In genomic region chr11:77926666-77927065, GRCm38 (mm10) we compare ENCODE assay signal across 24 mouse cellular contexts. TPM values are rescaled to one million over a fixed set of nuclear protein-coding genes. Genes with fewer than 3 reads are reported as not detected.
DNase-seq lines count a peak whose midpoint lies in the region; ATAC-seq lines count a peak whose summit lies in the region.
"Had no signal": no experiment of that assay in that cellular context is flagged by ENCODE, and none has a peak within 500 bp of the region (broad histone marks: within the 10 kb centered on the region; RNA-seq: fewer than 3 reads in every experiment).

No protein-coding gene starts in this region.

- H3K36me3 ChIP-seq in hindbrain, embryonic 12.5 days = no peaks in the 10 kb centered on the region
- H3K36me3 ChIP-seq in hindbrain, embryonic 10.5 days = no peaks in the 10 kb centered on the region
- no peaks in the 10 kb centered on the region for H3K36me3 ChIP-seq in neural tube, embryonic 12.5 days
- no peaks in the 10 kb centered on the region for H3K36me3 ChIP-seq in hindbrain, embryonic 15.5 days
- no peaks in the 10 kb centered on the region for H3K36me3 ChIP-seq in neural tube, embryonic 15.5 days
- H3K36me3 ChIP-seq: embryonic facial prominence, embryonic 12.5 days; heart, embryonic 15.5 days; intestine, embryonic 15.5 days had no signal

- peak overlapping the region; percentile 77 for H3K27ac ChIP-seq in hindbrain, embryonic 12.5 days
- no peak overlapping the region for H3K27ac ChIP-seq in hindbrain, embryonic 10.5 days
- H3K27ac ChIP-seq in neural tube, embryonic 12.5 days = no peak overlapping the region
- peak overlapping the region; percentile 13; the same call in 1 of the 2 replicates for H3K27ac ChIP-seq in hindbrain, embryonic 15.5 days (replicated peaks)
- H3K27ac ChIP-seq in neural tube, embryonic 15.5 days (replicated peaks) = peak overlapping the region; percentile 48
- H3K27ac ChIP-seq: embryonic facial prominence, embryonic 12.5 days; gastrocnemius, adult 2 months; heart, embryonic 15.5 days; intestine, embryonic 15.5 days; layer of hippocampus, adult 2 months; stomach, postnatal 0 days had no signal

- ATAC-seq in hindbrain, embryonic 12.5 days (ENCODE audit: low FRiP score) = no peak
- ATAC-seq in neural tube, embryonic 12.5 days (ENCODE audit: low FRiP score, low read depth) = no peak
- no peak for ATAC-seq in hindbrain, embryonic 15.5 days (ENCODE audit: low FRiP score, low read depth)
- ATAC-seq in neural tube, embryonic 15.5 days (ENCODE audit: low FRiP score) = no peak
- ATAC-seq: intestine, embryonic 15.5 days; liver, postnatal 0 days; lung, postnatal 0 days had no signal

- H3K4me1 ChIP-seq in hindbrain, embryonic 12.5 days = peaks cover 46% of the 10 kb centered on the region
- H3K4me1 ChIP-seq in hindbrain, embryonic 10.5 days (replicated peaks) = peaks cover 60% of the 10 kb centered on the region
- peaks cover 42% of the 10 kb centered on the region for H3K4me1 ChIP-seq in neural tube, embryonic 12.5 days
- peaks cover 47% of the 10 kb centered on the region for H3K4me1 ChIP-seq in hindbrain, embryonic 15.5 days (replicated peaks)
- H3K4me1 ChIP-seq in neural tube, embryonic 15.5 days = peaks cover 50% of the 10 kb centered on the region

- 19% methylated on average over 9 of the region's 9 CpGs for WGBS in hindbrain, embryonic 12.5 days
- 22% methylated on average over 9 of the region's 9 CpGs for WGBS in hindbrain, embryonic 10.5 days
- WGBS in neural tube, embryonic 12.5 days = 8% methylated on average over 9 of the region's 9 CpGs
- WGBS in hindbrain, embryonic 15.5 days = 23% methylated on average over 9 of the region's 9 CpGs
- WGBS in neural tube, embryonic 15.5 days = 12% methylated on average over 9 of the region's 9 CpGs

- H3K9me3 ChIP-seq in hindbrain, embryonic 12.5 days (replicated peaks) = no peaks in the 10 kb centered on the region
- H3K9me3 ChIP-seq in hindbrain, embryonic 10.5 days = no peaks in the 10 kb centered on the region
- no peaks in the 10 kb centered on the region for H3K9me3 ChIP-seq in neural tube, embryonic 12.5 days
- H3K9me3 ChIP-seq in hindbrain, embryonic 15.5 days = no peaks in the 10 kb centered on the region
- no peaks in the 10 kb centered on the region for H3K9me3 ChIP-seq in neural tube, embryonic 15.5 days (replicated peaks)
- H3K9me3 ChIP-seq: embryonic facial prominence, embryonic 12.5 days; heart, embryonic 15.5 days; intestine, embryonic 15.5 days had no signal

- H3K4me3 ChIP-seq in hindbrain, embryonic 12.5 days = no peak overlapping the region
- no peak overlapping the region for H3K4me3 ChIP-seq in hindbrain, embryonic 10.5 days
- no peak overlapping the region for H3K4me3 ChIP-seq in neural tube, embryonic 12.5 days
- no peak overlapping the region for H3K4me3 ChIP-seq in hindbrain, embryonic 15.5 days
- no peak overlapping the region for H3K4me3 ChIP-seq in neural tube, embryonic 15.5 days (replicated peaks)
- H3K4me3 ChIP-seq: embryonic facial prominence, embryonic 12.5 days; gastrocnemius, adult 2 months; heart, embryonic 15.5 days; intestine, embryonic 15.5 days; layer of hippocampus, adult 2 months had no signal

- H3K4me2 ChIP-seq in hindbrain, embryonic 12.5 days (replicated peaks) = no peak overlapping the region
- H3K4me2 ChIP-seq in neural tube, embryonic 12.5 days (replicated peaks) = peak overlapping the region; percentile 7; the same call in 1 of the 2 replicates
- no peak overlapping the region for H3K4me2 ChIP-seq in hindbrain, embryonic 15.5 days
- H3K4me2 ChIP-seq in neural tube, embryonic 15.5 days = no peak overlapping the region
- H3K4me2 ChIP-seq: embryonic facial prominence, embryonic 12.5 days; heart, embryonic 15.5 days; intestine, embryonic 15.5 days; liver, embryonic 11.5 days had no signal

- no peak for DNase-seq in hindbrain, embryonic 10.5 days (ENCODE audit: low spot score)
- DNase-seq in neural tube, embryonic 10.5 days (ENCODE audit: extremely low spot score, low spot score) = no peak
- DNase-seq in liver = no peak
- no peak for DNase-seq in right cerebral cortex, postnatal 14 days
- DNase-seq: adrenal gland, postnatal 36 days; cerebellum, adult 11 months; gastrocnemius, adult 2 months; heart, postnatal 4 days; kidney, adult 9 months; kidney, postnatal 14 days; liver, postnatal 0 days; thymus, adult 2 months; thymus, postnatal 4 days had no signal

- H3K27me3 ChIP-seq in hindbrain, embryonic 12.5 days = peaks cover 32% of the 10 kb centered on the region
- H3K27me3 ChIP-seq in hindbrain, embryonic 10.5 days (ENCODE audit: insufficient read depth, poor library complexity, severe bottlenecking) = peaks cover 85% of the 10 kb centered on the region
- H3K27me3 ChIP-seq in neural tube, embryonic 12.5 days (replicated peaks) = peaks cover 40% of the 10 kb centered on the region
- H3K27me3 ChIP-seq in hindbrain, embryonic 15.5 days = no peaks in the 10 kb centered on the region
- peaks cover 12% of the 10 kb centered on the region; the same call in 1 of the 2 replicates for H3K27me3 ChIP-seq in neural tube, embryonic 15.5 days (replicated peaks)

- no peak overlapping the region for H3K9ac ChIP-seq in hindbrain, embryonic 12.5 days
- no peak overlapping the region for H3K9ac ChIP-seq in neural tube, embryonic 12.5 days
- H3K9ac ChIP-seq in hindbrain, embryonic 15.5 days = no peak overlapping the region
- no peak overlapping the region for H3K9ac ChIP-seq in neural tube, embryonic 15.5 days (replicated peaks)
- H3K9ac ChIP-seq: embryonic facial prominence, embryonic 12.5 days; heart, embryonic 15.5 days; intestine, embryonic 15.5 days; liver, postnatal 0 days had no signal

RNA-seq across cellular contexts. Expression of gene Sez6, which starts 3.9 kb away (rescaled TPM):
- 47.3 and 48.7 TPM in 2 replicates for polyA plus RNA-seq in hindbrain, embryonic 12.5 days (2016; fragmentation: Nextera tagmentation; extraction: Ambion mirVana)
- 8.8 and 19.3 TPM in 2 replicates for polyA plus RNA-seq in hindbrain, embryonic 10.5 days (2016; fragmentation: Nextera tagmentation; extraction: Ambion mirVana)
- 48.5 and 51.4 TPM in 2 replicates for polyA plus RNA-seq in neural tube, embryonic 12.5 days (2016; fragmentation: Nextera tagmentation; extraction: Ambion mirVana)
- polyA plus RNA-seq in hindbrain, embryonic 15.5 days (2015; fragmentation: Nextera tagmentation; extraction: Ambion mirVana) = 123 and 151 TPM in 2 replicates
- polyA plus RNA-seq in neural tube, embryonic 15.5 days (2015; fragmentation: Nextera tagmentation; extraction: Ambion mirVana) = 101 and 123 TPM in 2 replicates
- polyA plus RNA-seq: liver, postnatal 0 days had no signal

RNA-seq across cellular contexts. Expression of gene Pipox, which starts 32.8 kb away (rescaled TPM):
- polyA plus RNA-seq in hindbrain, embryonic 12.5 days (2016; fragmentation: Nextera tagmentation; extraction: Ambion mirVana) = 5.0 and 7.1 TPM in 2 replicates
- 7.3 and 13.1 TPM in 2 replicates for polyA plus RNA-seq in hindbrain, embryonic 10.5 days (2016; fragmentation: Nextera tagmentation; extraction: Ambion mirVana)
- polyA plus RNA-seq in neural tube, embryonic 12.5 days (2016; fragmentation: Nextera tagmentation; extraction: Ambion mirVana) = 2.7 and 4.7 TPM in 2 replicates
- polyA plus RNA-seq in hindbrain, embryonic 15.5 days (2015; fragmentation: Nextera tagmentation; extraction: Ambion mirVana) = 5.1 and 5.6 TPM in 2 replicates
- polyA plus RNA-seq in neural tube, embryonic 15.5 days (2015; fragmentation: Nextera tagmentation; extraction: Ambion mirVana) = 5.4 and 5.5 TPM in 2 replicates

RNA-seq across cellular contexts. Expression of gene Phf12, which starts 55.9 kb away (rescaled TPM):
- 30.6 and 30.7 TPM in 2 replicates for polyA plus RNA-seq in hindbrain, embryonic 12.5 days (2016; fragmentation: Nextera tagmentation; extraction: Ambion mirVana)
- 14.5 and 19.7 TPM in 2 replicates for polyA plus RNA-seq in hindbrain, embryonic 10.5 days (2016; fragmentation: Nextera tagmentation; extraction: Ambion mirVana)
- 29.5 and 29.7 TPM in 2 replicates for polyA plus RNA-seq in neural tube, embryonic 12.5 days (2016; fragmentation: Nextera tagmentation; extraction: Ambion mirVana)
- polyA plus RNA-seq in hindbrain, embryonic 15.5 days (2015; fragmentation: Nextera tagmentation; extraction: Ambion mirVana) = 15.1 and 19.0 TPM in 2 replicates
- 14.6 and 16.9 TPM in 2 replicates for polyA plus RNA-seq in neural tube, embryonic 15.5 days (2015; fragmentation: Nextera tagmentation; extraction: Ambion mirVana)

Comparison
In these comparisons a context has a peak if more than half of its experiments do, and no peak if none do; other contexts are left out.
1. H3K27ac ChIP-seq: peak in hindbrain, embryonic 12.5 days (single experiment), hindbrain, embryonic 15.5 days (single experiment) and neural tube, embryonic 15.5 days (single experiment); none in hindbrain, embryonic 10.5 days (single experiment) and neural tube, embryonic 12.5 days (single experiment).